Mouse (Mus musculus): ENCODE measurements around the gene Pigv. TPM values are rescaled to one million over a fixed set of nuclear protein-coding genes. Genes with fewer than 3 reads are reported as not detected.

Gene Pigv
- polyA plus RNA-seq, 1 experiment: 14.5 TPM

- Histone ChIP-seq H3K4me3 (ENCODE audit: extremely low read depth, insufficient read depth, insufficient read length) (no peak overlapping the region), H3K4me1 (ENCODE audit: control insufficient read depth, insufficient read depth, insufficient read length) (peaks cover 67% of the 10 kb centered on the region), H3K27me3 (ENCODE audit: control insufficient read depth, insufficient read depth, low read length) (no peaks in the 10 kb centered on the region), H3K36me3 (ENCODE audit: control insufficient read depth, insufficient read depth, low read length) (peaks cover 16% of the 10 kb centered on the region; the same call in 1 of the 2 replicates), H3K27ac (ENCODE audit: insufficient read depth, low read length) (peak overlapping the region; percentile 97)
- DNase-seq (ENCODE audit: low read depth in 1 of 2, low spot score in 2 of 2): no peak
- TF ChIP-seq CTCF (IDR thresholded peaks at IDR 0.05; ENCODE audit: extremely low read depth, insufficient read depth, insufficient read length, insufficient replicate concordance): no peak
- no peak for TF ChIP-seq POLR2A (IDR thresholded peaks at IDR 0.05; ENCODE audit: low read depth, low read length)
- 93% methylated on average over 14 of the region's 14 CpGs for WGBS
These were observed 45.4 kb downstream of the Pigv start for GRCm38 (mm10) chr4:133627039-133627438.

GRCm38 (mm10) chr4:133626621-133627020, 45.8 kb downstream of the Pigv start:
- no peak for DNase-seq (ENCODE audit: low read depth in 1 of 2, low spot score in 2 of 2)
- H3K4me3 ChIP-seq (ENCODE audit: extremely low read depth, insufficient read depth, insufficient read length): no peak overlapping the region
- peaks cover 16% of the 10 kb centered on the region; the same call in 1 of the 2 replicates for H3K36me3 ChIP-seq (ENCODE audit: control insufficient read depth, insufficient read depth, low read length)
- peak overlapping the region; percentile 97 for H3K27ac ChIP-seq (ENCODE audit: insufficient read depth, low read length)
- WGBS: 89% methylated on average over 9 of the region's 9 CpGs
- H3K4me1 ChIP-seq (ENCODE audit: control insufficient read depth, insufficient read depth, insufficient read length): peaks cover 70% of the 10 kb centered on the region
- TF ChIP-seq POLR2A (IDR thresholded peaks at IDR 0.05; ENCODE audit: low read depth, low read length): no peak
- TF ChIP-seq CTCF (IDR thresholded peaks at IDR 0.05; ENCODE audit: extremely low read depth, insufficient read depth, insufficient read length, insufficient replicate concordance): no peak
- no peaks in the 10 kb centered on the region for H3K27me3 ChIP-seq (ENCODE audit: control insufficient read depth, insufficient read depth, low read length)

- H3K4me1 ChIP-seq (ENCODE audit: control insufficient read depth, insufficient read depth, insufficient read length): peaks cover 66% of the 10 kb centered on the region
- no peaks in the 10 kb centered on the region for H3K27me3 ChIP-seq (ENCODE audit: control insufficient read depth, insufficient read depth, low read length)
- DNase-seq (ENCODE audit: low read depth in 1 of 2, low spot score in 2 of 2): no peak
- H3K27ac ChIP-seq (ENCODE audit: insufficient read depth, low read length): peak overlapping the region; percentile 97
- TF ChIP-seq POLR2A (IDR thresholded peaks at IDR 0.05; ENCODE audit: low read depth, low read length) (no peak), CTCF (IDR thresholded peaks at IDR 0.05; ENCODE audit: extremely low read depth, insufficient read depth, insufficient read length, insufficient replicate concordance) (no peak)
- H3K36me3 ChIP-seq (ENCODE audit: control insufficient read depth, insufficient read depth, low read length): peaks cover 16% of the 10 kb centered on the region; the same call in 1 of the 2 replicates
- WGBS: 24% methylated on average over 5 of the region's 5 CpGs
- H3K4me3 ChIP-seq (ENCODE audit: extremely low read depth, insufficient read depth, insufficient read length): no peak overlapping the region; the same call in 1 of the 2 replicates
These were observed 46.2 kb downstream of the Pigv start for GRCm38 (mm10) chr4:133626221-133626620.

GRCm38 (mm10) chr4:133625621-133626071, 46.8 kb downstream of the Pigv start:
- H3K36me3 ChIP-seq (ENCODE audit: control insufficient read depth, insufficient read depth, low read length): peaks cover 16% of the 10 kb centered on the region; the same call in 1 of the 2 replicates
- no peak; the same call in 1 of the 2 replicates for TF ChIP-seq POLR2A (IDR thresholded peaks at IDR 0.05; ENCODE audit: low read depth, low read length)
- no peak for TF ChIP-seq CTCF (IDR thresholded peaks at IDR 0.05; ENCODE audit: extremely low read depth, insufficient read depth, insufficient read length, insufficient replicate concordance)
- H3K4me1 ChIP-seq (ENCODE audit: control insufficient read depth, insufficient read depth, insufficient read length): peaks cover 66% of the 10 kb centered on the region
- peak overlapping the region; percentile 1; the same call in 1 of the 2 replicates for H3K4me3 ChIP-seq (ENCODE audit: extremely low read depth, insufficient read depth, insufficient read length)
- WGBS: 4% methylated on average over 11 of the region's 11 CpGs
- H3K27me3 ChIP-seq (ENCODE audit: control insufficient read depth, insufficient read depth, low read length): no peaks in the 10 kb centered on the region
- H3K27ac ChIP-seq (ENCODE audit: insufficient read depth, low read length): peak overlapping the region; percentile 97
- peak; percentile 75 to 78 for DNase-seq (ENCODE audit: low read depth in 1 of 2, low spot score in 2 of 2)

GRCm38 (mm10) chr4:133624830-133625229, 47.6 kb downstream of the Pigv start:
- Histone ChIP-seq H3K4me3 (ENCODE audit: extremely low read depth, insufficient read depth, insufficient read length) (no peak overlapping the region), H3K27me3 (ENCODE audit: control insufficient read depth, insufficient read depth, low read length) (no peaks in the 10 kb centered on the region), H3K4me1 (ENCODE audit: control insufficient read depth, insufficient read depth, insufficient read length) (peaks cover 66% of the 10 kb centered on the region), H3K36me3 (ENCODE audit: control insufficient read depth, insufficient read depth, low read length) (peaks cover 16% of the 10 kb centered on the region; the same call in 1 of the 2 replicates), H3K27ac (ENCODE audit: insufficient read depth, low read length) (peak overlapping the region; percentile 97)
- no peak for DNase-seq (ENCODE audit: low read depth in 1 of 2, low spot score in 2 of 2)
- TF ChIP-seq POLR2A (IDR thresholded peaks at IDR 0.05; ENCODE audit: low read depth, low read length) (no peak), CTCF (IDR thresholded peaks at IDR 0.05; ENCODE audit: extremely low read depth, insufficient read depth, insufficient read length, insufficient replicate concordance) (no peak)
- 57% methylated on average over 7 of the region's 7 CpGs for WGBS

GRCm38 (mm10) chr4:133622161-133622695, 50.2 kb downstream of the Pigv start:
- TF ChIP-seq CTCF (IDR thresholded peaks at IDR 0.05; ENCODE audit: extremely low read depth, insufficient read depth, insufficient read length, insufficient replicate concordance): no peak
- TF ChIP-seq POLR2A (IDR thresholded peaks at IDR 0.05; ENCODE audit: low read depth, low read length): peak; percentile 11; the same call in 1 of the 2 replicates
- Histone ChIP-seq H3K4me3 (ENCODE audit: extremely low read depth, insufficient read depth, insufficient read length) (peak overlapping the region; percentile 41; the same call in 1 of the 2 replicates), H3K4me1 (ENCODE audit: control insufficient read depth, insufficient read depth, insufficient read length) (peaks cover 57% of the 10 kb centered on the region), H3K36me3 (ENCODE audit: control insufficient read depth, insufficient read depth, low read length) (peaks cover 22% of the 10 kb centered on the region), H3K27ac (ENCODE audit: insufficient read depth, low read length) (peak overlapping the region; percentile 99), H3K27me3 (ENCODE audit: control insufficient read depth, insufficient read depth, low read length) (no peaks in the 10 kb centered on the region)
- peak; percentile 60 to 87 for DNase-seq (ENCODE audit: low read depth in 1 of 2, low spot score in 2 of 2)
- WGBS: 22% methylated on average over 11 of the region's 11 CpGs

- peak in 1 of 2 experiments; percentile 54 for DNase-seq (ENCODE audit: low read depth in 1 of 2, low spot score in 2 of 2)
- no peak for TF ChIP-seq POLR2A (IDR thresholded peaks at IDR 0.05; ENCODE audit: low read depth, low read length)
- no peak for TF ChIP-seq CTCF (IDR thresholded peaks at IDR 0.05; ENCODE audit: extremely low read depth, insufficient read depth, insufficient read length, insufficient replicate concordance)
- 25% methylated on average over 8 of the region's 8 CpGs for WGBS
- Histone ChIP-seq H3K27me3 (ENCODE audit: control insufficient read depth, insufficient read depth, low read length) (no peaks in the 10 kb centered on the region), H3K36me3 (ENCODE audit: control insufficient read depth, insufficient read depth, low read length) (peaks cover 17% of the 10 kb centered on the region), H3K27ac (ENCODE audit: insufficient read depth, low read length) (peak overlapping the region; percentile 90), H3K4me3 (ENCODE audit: extremely low read depth, insufficient read depth, insufficient read length) (no peak overlapping the region), H3K4me1 (ENCODE audit: control insufficient read depth, insufficient read depth, insufficient read length) (peaks cover 42% of the 10 kb centered on the region)
These were observed 51.8 kb downstream of the Pigv start for GRCm38 (mm10) chr4:133620668-133621067.

All from spleen, adult 2 months (tissue).